Mouse (Mus musculus) lung, adult 2 months (tissue): ENCODE measurements at regions not wholly inside any gene's neighbourhood (a gene's known extent, or its start where the extent isn't known, plus 50 kb on each side); places are given as distances from the start of the nearest gene placed in this dataset.

Source experiments
- CTCF ChIP-seq: fragments of 200-500 bp; IDR thresholded peaks from 2 replicates; pipeline ENCODE4 v1.5.1; 2011; ENCODE audit warnings: mild to moderate bottlenecking, low read length, control low read depth; ENCODE audit not compliant: insufficient read depth
- POLR2A ChIP-seq: fragments of 200-500 bp; IDR thresholded peaks from 2 replicates; pipeline ENCODE4 v1.6.1; 2011; ENCODE audit warnings: low read depth, mild to moderate bottlenecking, control low read depth, low read length, borderline replicate concordance; ENCODE audit errors: extremely low read depth

- TF ChIP-seq CTCF (no peak), POLR2A (no peak)
These were observed 116.1 kb upstream of the Plcz1 start for GRCm38 (mm10) chr6:140157375-140157774.
